Mouse (Mus musculus): ENCODE results near the gene Gemin5.

The Gemin5 gene

DNA sequence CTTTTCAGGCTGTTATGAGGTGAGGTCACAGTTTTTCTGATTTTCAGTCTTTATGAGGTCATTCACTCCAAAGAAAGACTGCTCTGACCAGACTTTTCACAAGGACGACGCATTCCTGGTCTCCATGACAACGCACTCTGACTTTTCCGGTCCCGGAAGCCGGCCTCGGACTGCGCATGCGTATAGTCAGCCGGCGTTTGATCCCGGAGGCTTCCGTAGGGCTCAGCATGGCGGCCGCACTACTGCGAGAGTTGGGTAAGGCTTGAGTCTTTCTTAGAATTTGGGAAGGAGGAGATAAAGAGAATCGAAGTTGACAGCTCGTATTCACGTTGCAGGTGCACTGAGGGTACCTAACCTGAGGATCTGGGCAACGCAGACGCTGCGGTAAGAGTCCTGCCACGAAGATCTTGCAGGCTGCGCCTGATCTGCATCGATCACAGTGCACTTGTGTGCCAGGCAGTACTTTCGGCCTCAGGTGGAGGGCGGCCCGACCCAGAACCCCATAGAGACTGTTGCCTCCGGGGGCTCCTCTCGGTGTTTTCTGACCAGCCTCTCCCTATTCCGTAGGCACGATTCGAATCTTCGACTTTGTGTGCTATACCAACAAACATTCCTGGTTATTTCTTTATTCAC, 3.2 kb upstream of the Gemin5 start, which contains the start of gene Mrpl22:
Gene Mrpl22 (plus strand): TSS at position 203 of the 633 bp plus-strand sequence.
- DNase-seq (ENCODE audit: extremely low read depth, low read depth): peak; percentile 88

DNA sequence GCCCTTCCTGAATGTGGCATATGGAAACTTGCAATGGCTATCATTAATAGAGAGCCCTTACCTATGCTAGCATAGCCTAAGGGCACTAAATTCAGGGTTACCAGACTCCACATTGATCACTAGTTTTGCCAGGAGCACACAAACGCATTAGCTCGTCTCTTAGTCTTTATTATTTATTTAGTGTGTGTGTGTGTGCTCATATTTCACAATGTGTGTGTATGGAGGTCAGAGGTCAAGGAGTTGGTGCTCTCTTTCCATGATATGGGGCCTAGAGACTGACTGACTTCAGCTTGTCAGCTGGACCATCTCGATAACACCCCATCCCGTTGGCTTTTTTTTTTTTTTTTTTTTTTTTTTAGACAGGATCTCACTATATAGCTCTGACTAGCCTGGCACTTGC, 1.3 kb upstream of the Gemin5 start:
- no peak for DNase-seq (ENCODE audit: extremely low read depth, low read depth)

DNA sequence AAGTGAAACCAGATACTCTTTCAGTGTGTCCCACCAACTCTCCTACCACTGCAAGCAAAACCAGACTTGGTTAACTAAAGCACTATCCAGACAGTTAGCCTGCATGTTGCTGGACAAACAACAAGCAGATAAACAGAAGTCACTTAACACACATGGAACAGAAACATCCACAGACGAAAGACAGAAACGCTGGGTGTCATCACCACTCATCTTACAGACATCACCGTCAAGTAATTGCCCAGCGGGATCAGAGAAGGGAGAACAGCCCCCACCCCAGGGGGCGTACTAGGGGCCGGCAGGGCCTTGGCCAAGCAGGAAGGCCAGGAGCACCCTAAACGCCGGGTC, 545 bp downstream of the Gemin5 start:
- peak; percentile 26 for DNase-seq (ENCODE audit: extremely low read depth, low read depth)

DNA sequence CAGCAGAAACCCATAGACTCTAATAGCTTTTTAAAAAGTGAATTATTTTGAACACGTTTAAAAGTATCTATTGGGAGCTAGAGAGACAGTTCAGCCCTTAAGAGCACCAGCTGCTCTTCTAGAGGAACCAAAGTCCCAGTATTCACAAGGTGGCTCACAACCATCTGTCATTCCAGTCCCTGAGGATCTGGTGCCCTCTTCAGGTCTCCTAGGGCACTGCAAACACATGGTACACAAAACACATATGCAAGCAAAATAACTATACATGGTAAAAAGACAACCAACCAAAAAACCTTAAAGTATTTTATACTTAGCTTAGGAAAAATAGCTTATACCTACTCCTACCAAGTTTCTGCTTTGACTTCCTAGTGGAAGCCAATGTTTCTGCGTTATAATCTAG, 3.3 kb downstream of the Gemin5 start:
- no peak for DNase-seq (ENCODE audit: extremely low read depth, low read depth)

DNA sequence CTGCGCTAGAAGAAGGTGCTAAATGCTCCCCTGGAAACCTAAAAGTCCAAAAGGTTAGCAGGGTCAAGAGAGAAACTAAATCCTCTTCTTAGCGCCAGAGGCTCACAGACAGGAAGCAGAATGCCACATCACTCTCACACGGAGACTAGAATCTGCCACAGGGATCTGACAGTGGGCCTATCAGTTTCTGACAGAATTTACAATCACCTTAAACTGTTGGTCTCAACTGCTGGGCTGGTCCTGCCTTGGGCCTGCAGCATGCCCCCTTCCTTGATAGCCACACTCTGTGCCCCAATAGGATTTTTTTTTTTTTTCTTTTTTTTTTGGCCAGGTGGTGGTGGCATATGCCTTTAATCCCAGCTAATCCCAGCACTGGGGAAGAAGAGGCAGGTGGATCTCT, 11.5 kb downstream of the Gemin5 start:
- no peak for DNase-seq (ENCODE audit: extremely low read depth, low read depth)

DNA sequence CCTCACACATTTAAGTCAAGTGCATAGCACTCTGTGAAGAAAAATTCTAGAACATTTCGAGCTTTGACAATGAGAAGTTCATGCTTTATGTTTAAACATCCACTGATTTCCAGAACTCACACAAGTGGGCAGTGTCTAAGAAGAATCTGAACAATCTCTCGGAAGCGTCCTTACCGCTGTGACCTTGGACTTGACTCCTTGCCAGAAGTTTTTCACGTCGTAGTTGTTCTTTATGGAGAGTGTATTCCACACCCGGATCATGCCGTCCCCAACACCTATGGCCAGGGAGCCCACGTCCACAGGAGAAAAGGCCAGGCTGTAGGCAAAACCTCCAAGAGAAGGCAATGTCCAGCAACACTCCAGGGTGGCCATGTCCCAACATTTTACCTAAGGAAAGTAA, 12.9 kb downstream of the Gemin5 start:
- no peak for DNase-seq (ENCODE audit: extremely low read depth, low read depth)

DNA sequence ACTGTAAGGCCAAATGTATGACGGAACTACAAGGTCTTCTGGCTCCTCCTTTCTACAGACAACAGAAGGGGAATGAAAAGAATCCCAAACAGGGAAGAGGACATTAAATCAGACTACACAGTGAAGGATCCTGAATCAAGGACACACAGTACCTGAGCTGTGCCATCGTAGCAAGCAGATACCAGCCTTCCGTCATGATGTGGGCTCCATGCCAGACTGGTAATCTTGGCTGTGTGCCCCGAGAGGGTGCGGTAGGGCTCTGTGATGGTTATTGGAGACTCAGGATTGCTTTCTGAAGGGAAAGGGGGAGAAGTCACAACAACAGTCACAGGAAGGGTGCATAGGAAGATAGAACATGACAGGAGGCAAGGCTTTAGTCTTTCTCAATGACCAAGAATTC, 22.1 kb downstream of the Gemin5 start:
- no peak for DNase-seq (ENCODE audit: extremely low read depth, low read depth)

DNA sequence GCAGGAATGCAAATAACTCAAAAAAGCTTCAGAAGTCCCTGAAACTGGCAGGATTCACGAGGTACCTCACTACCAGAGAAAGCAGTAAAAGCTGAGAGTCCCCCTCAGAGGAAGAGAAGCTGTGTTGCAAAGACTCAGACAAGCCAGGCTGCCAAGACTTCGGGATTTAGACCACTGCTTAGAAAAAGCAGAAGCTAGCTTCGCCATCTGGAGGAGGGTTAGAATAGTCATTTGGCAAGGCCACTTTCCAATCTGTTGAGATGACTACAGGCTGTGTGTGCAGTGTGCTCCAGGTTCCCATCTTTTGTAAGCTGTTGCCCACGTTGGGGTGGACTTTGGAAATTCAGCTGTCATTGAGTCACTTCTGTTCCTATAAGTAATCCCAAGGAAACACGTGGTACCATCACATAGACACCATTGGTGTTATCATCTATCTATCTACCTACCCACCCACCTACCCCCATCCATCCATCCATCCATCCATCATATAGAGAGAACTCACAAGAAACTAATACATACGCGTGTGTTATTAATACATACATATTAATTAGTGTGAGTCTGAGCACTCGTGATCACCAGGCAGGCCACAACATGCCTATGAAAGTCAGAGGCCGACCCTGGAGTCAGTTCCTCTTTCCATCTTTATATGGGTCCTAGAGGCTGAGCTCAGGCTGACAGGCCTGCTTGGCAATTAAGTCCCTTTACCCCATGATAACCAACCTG, 24.5 kb downstream of the Gemin5 start:
- DNase-seq (ENCODE audit: extremely low read depth, low read depth): no peak

DNA sequence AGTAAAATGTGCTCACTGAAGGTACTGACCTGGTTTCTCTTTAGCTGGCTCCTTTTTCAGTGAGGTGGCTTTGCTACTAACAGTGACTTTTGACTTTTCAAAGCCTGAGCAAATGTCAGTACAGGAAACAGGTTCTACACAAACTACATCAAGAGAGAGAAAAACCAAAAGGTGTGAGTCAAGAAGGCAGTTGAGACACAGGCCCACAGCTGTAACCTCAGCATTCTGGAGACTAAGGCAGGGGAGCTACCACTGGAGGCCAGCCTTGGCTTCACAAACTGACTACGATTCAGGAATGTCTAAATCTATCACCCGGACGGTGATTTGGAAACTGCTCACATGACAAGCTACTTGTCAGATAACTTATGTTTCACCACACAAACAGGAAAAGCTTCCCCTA, 28.9 kb downstream of the Gemin5 start:
- DNase-seq (ENCODE audit: extremely low read depth, low read depth): no peak

DNA sequence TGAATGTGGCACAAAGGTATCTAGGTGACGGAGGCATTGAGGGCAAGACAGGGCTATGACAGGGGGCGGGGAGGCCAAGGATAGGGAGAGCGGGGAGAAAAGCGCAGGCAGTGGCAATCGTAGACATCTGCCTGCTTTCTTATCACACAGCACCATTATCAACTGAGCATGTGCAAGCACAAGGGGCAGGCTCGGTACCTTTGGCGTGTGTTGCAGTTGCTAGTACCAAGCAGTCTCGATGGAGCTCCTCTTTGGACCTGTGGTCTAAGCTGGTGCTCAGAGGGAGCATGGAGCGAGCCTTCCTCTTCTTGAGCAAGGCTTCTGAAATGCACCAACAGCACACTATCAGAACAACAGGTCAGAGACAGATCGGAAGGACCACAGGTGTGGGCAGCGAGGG, 29.5 kb downstream of the Gemin5 start:
- no peak for DNase-seq (ENCODE audit: extremely low read depth, low read depth)

DNA sequence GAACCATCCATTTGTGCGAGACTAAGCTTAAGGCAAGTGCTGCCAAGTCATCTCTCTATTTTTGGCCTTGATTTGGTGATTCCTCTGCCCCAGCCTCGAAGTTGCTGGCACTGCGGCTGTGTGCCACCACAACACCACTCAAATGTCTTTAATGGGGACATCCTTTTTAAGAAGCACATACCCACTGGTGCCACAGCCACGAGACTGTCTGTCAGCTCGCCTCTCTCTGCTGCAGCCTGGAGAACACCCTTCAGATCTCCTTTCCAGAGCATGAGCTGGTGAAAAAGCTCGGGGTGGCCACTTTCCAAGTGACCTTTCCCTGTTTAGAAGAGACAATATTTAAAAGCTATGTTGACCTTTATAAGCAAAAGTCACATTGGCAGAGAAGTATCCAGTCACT, 31.7 kb downstream of the Gemin5 start:
- no peak for DNase-seq (ENCODE audit: extremely low read depth, low read depth)

DNA sequence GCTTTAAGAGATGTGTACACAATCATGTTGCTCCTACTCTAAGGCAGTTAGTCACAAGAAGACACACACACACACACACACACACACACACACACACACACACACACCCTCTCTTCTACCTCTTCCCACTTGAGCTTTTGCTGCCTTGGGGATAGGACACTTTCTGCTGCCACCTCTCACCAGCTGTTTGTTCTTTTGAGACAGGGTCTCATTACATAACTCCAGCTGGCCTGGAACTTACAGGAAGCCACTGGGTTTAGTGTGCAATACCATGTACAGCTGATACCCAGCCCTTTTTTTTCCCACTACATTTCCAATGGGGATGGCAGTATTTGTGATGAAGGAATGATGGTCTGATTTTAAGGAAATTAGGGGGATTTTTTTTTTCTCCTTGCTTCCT, 33.0 kb downstream of the Gemin5 start:
- DNase-seq (ENCODE audit: extremely low read depth, low read depth): no peak

DNA sequence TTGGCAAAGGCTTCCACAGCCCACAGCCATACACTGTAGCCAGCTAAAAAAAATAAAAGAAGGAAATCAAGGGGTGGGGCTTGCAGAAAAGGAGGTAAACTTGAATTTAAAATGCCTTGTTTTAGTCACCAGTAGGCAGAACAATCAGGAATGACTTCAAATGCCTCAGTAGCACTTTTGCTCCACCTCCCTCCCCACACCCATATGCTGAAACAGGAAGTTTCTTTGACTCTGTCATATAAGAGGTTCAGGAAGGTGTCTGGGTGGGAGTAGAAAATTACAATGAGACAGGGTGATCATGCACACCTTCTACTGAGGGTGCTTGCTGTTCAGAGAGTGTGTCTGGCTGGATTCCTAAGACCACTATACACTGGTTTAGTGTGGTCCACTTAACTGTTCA, 33.5 kb downstream of the Gemin5 start:
- no peak for DNase-seq (ENCODE audit: extremely low read depth, low read depth)

DNA sequence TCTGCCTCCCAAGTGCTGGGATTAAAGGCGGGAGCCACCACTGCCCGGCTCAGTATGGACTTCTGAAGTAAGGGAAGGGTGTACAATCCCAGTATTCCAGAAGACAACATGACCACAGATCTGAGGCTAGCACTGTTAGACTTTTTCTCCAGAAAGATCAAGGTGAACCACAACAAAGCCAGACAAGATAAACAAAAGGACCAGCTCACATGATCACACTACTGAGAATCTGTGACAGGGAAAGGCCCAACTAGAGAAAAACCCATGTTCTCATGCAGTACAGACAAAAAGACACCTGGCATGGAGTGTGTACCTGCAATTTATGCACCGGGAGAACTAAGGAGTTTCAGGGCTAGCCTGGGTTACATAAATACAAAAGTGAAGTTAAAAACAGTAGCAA, 36.3 kb downstream of the Gemin5 start:
- no peak for DNase-seq (ENCODE audit: extremely low read depth, low read depth)

DNA sequence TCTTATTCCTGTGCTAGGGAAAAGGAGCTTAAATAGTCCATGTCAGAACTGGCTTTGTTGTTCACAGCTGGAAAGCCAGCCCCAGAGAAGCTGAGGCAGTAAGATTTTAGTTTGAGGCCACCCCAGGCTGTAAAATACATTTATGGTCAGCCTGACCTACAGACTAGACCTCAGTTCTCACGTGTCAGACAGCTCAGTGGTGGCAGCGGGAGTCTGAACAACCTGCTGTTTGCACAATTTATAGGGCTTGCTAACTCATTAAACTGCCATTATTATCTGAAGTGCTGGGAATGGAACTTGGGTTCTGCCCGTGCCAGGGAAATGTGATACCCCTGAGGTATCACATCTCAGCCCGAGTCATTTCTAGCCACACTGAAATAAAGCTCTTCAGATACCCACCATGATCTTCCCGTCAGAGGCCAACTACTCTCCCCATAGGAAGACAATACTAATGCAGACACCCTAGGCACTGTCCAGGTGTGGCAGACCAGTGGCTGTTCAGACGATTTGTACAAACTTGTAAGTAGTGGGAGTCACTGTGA, 39.0 kb downstream of the Gemin5 start:
- no peak for DNase-seq (ENCODE audit: extremely low read depth, low read depth)

DNA sequence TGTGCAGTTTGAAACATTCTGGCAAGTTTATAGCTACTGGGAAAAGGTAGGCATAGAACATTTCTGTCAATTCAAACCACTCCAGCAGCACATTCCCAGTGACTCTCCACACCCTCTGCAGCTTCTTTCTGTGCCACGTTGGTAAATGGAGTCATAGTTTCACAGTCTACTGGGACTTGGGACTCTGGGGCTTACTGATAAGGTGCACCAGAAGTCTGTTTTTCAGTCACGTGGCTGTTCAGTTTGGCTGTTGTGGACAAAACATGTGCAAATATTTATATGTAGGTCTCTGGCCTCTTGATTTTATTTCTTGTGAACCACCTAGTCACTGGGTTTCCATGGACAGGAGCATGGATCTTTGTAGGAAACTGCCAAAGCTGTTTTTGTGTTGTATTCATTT, 40.8 kb downstream of the Gemin5 start:
- DNase-seq (ENCODE audit: extremely low read depth, low read depth): no peak

DNA sequence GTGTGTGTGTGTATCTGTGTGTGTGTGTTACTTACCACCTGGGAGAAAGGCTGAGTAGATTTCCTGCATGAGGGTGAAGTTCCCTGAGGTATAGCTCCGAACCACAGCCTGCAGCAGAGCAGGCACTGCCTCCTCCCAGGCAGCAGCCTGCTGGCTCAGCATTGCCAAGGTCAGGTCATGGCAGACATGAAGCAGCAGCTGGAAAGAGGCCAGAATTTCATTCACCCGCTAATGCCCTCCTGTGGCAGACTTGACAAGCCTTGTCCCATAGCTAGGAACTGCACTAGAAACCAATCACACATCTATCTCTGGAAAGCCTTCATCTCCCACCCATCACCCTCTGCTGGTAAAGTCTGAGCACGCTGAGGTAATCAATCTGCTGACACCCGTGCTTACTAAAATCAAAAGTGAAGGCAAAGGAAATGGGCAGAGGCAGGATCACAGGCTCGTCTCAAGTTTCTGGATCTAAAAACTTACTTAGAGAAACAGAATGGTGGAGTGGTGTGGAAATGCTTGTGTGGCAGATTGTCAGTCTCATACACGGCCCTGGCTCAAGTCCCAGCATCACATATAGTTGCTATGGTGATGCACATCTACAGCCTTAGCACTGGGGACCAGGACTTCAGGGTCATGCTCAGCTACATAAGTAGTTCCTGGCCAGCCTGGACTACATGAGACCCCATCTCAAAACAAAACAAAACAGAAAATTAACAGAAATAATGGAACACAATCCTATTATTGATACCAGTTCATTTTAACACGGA, 41.8 kb downstream of the Gemin5 start:
- DNase-seq (ENCODE audit: extremely low read depth, low read depth): no peak

DNA sequence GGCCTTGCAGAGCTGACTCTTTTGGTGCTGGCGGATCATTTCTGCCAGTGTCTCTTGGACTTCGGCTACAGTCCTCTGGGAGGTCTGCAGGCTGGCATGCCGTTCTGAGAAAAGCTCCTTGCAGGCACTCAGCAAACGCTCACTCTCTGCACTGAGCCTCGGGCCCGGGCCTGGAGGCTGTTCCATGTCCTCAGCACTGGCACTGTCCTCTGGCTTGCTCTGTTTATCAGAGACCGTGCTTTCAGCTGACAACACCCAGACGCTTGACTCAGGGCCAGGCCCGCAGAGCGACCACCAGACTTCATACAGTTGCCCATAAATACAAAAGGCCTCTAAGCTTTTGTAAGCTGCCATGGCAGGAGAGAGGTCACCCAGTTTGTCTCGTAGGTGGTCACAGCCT, 43.3 kb downstream of the Gemin5 start:
- no peak for DNase-seq (ENCODE audit: extremely low read depth, low read depth)

DNA sequence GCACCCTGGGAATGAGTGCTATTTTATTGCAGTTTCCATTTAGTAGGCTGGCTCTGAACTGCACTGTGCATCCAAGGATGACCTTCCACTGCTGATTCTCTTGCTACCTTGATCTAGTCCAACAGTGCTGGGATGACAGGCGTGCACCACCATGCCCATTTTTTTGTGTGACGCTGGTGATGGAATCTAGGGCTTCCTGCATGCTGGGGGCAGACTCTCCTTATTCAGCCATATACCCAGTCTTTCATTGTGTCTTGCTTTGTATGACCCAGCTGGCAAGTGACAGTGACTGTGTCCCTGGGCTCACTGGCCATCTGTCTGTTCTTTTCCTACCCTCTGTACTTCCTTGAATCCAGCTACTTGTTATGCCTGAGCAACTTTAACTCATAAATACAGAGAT, 44.6 kb downstream of the Gemin5 start:
- DNase-seq (ENCODE audit: extremely low read depth, low read depth): no peak

DNA sequence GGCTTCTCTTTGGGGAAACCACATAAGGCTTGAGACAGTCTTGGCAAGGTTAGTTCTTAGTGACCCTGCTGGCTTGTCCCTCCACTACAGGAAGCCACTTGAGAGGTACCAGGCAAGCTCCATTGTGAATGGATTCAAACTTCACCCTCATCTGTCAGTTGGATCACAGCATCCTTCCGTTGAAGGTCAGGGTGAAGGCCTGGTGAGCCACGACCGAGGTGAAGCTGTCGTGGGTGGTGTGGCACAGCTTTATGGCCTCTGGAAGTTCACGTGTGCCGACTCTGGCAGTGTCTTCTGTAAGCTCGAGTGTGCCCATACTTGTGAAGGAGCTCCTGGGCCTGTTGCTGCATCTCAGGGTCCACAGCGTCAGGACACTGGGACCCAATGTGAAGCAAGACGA, 47.0 kb downstream of the Gemin5 start:
- no peak for DNase-seq (ENCODE audit: extremely low read depth, low read depth)

DNA sequence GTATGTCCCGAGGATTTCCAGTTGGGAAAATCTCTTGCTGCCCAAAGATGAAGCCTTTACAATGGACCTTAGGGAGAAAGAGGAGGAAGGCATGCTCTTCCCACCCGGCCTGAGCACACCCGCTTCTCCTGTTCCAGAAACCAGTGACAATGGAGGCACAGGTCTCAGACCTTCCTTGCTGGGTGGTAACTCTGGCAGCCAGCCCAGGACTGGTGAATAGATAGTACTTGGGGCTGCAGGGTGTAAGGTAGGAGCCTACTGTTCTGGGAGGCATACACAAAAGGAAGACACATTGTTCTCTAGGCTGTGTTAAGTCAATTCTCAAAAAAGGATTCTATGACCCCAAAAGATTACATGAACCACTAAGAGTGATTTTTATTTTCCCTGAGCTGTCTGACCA, 47.7 kb downstream of the Gemin5 start:
- DNase-seq (ENCODE audit: extremely low read depth, low read depth): no peak

DNA sequence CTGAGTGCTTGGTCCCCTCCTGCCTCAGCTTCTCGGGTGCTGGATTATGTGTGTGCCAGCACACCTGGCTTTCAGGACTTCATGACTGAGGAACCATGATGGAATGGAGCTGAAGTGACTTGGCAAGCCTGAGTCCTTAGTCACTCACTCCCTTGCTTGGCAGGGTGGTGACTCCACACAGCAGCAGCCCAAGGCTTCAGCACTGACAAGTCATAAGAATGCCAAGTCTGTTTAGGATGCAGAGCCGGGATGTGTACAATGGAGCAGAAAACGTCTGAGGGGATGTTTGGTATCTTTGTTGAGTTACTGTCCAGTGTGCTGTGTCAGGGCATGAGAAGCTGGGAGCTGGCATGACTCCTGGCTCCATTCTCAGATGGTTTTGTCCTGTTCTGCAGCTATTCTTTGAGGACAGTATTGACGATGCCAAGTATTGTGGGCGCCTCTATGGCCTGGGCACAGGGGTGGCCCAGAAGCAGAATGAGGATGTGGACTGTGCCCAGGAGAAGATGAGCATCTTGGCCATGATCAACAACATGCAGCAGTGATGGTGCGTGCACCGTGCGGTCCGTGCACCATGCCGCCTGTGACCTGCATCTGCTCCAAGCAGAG, 51.2 kb downstream of the Gemin5 start:
- DNase-seq (ENCODE audit: extremely low read depth, low read depth): no peak

All from MEL-GATA-1-ER (cell line).